Mouse (Mus musculus): ENCODE data around the gene Trim2. TPM values are rescaled to one million over a fixed set of nuclear protein-coding genes. Genes with fewer than 3 reads are reported as not detected.

Gene Trim2
- total RNA-seq, 2 experiments from 2014 or later, result 409 to 447 TPM

- no peak overlapping the region for H3K27ac ChIP-seq
- peak; percentile 89 for TF ChIP-seq CTCF (conservative IDR thresholded peaks at IDR 0.05)
- no peak overlapping the region for H3K4me3 ChIP-seq
- peak; percentile 65 to 70 for DNase-seq (ENCODE audit: low spot score in 2 of 2)
These were observed 6.5 kb upstream of the Trim2 start for GRCm38 (mm10) chr3:84313003-84313800.

DNA sequence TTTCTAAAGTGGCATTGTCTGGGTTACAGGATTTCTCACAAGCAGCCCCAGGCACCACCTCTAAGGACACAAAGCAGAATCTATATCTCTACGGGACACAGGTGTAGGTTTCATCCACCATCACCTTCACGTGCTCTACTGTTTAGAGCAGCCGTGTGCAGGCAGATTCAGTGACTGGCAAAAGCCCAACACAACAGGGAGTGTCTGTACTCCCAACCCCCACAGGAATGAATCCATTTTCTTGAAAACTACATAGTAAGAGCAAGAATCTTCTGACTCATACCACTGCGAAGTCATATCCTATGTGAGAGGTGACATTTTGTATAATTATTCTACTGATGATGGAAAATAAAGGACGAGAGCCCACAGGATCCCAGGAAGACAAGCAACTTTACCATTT, 5.6 kb upstream of the Trim2 start:
- no peak for DNase-seq (ENCODE audit: low spot score in 2 of 2)
- Histone ChIP-seq H3K27ac (no peak overlapping the region), H3K4me3 (no peak overlapping the region)
- no peak for TF ChIP-seq CTCF (conservative IDR thresholded peaks at IDR 0.05)

- H3K27ac ChIP-seq, result no peak overlapping the region
- no peak for TF ChIP-seq CTCF (conservative IDR thresholded peaks at IDR 0.05)
- no peak for DNase-seq (ENCODE audit: low spot score in 2 of 2)
- no peak overlapping the region for H3K4me3 ChIP-seq
These were observed 839 bp upstream of the Trim2 start for GRCm38 (mm10) chr3:84307516-84307915.

GRCm38 (mm10) chr3:84305722-84306510, 761 bp downstream of the Trim2 start:
- Histone ChIP-seq H3K27ac (peak overlapping the region; percentile 89), H3K4me3 (peak overlapping the region; percentile 68)
- no peak for TF ChIP-seq CTCF (conservative IDR thresholded peaks at IDR 0.05)
- no peak for DNase-seq (ENCODE audit: low spot score in 2 of 2)

- no peak for TF ChIP-seq CTCF (conservative IDR thresholded peaks at IDR 0.05)
- Histone ChIP-seq H3K4me3 (peak overlapping the region; percentile 68), H3K27ac (peak overlapping the region; percentile 89)
- peak; percentile 63 to 83 for DNase-seq (ENCODE audit: low spot score in 2 of 2)
These were observed 1.5 kb downstream of the Trim2 start for GRCm38 (mm10) chr3:84305010-84305692.

GRCm38 (mm10) chr3:84304339-84305009, 2.2 kb downstream of the Trim2 start:
- TF ChIP-seq CTCF (conservative IDR thresholded peaks at IDR 0.05), result peak; percentile 62
- DNase-seq (ENCODE audit: low spot score in 2 of 2), result peak; percentile 72 to 73
- Histone ChIP-seq H3K4me3 (peak overlapping the region; percentile 68), H3K27ac (peak overlapping the region; percentile 89)

DNA sequence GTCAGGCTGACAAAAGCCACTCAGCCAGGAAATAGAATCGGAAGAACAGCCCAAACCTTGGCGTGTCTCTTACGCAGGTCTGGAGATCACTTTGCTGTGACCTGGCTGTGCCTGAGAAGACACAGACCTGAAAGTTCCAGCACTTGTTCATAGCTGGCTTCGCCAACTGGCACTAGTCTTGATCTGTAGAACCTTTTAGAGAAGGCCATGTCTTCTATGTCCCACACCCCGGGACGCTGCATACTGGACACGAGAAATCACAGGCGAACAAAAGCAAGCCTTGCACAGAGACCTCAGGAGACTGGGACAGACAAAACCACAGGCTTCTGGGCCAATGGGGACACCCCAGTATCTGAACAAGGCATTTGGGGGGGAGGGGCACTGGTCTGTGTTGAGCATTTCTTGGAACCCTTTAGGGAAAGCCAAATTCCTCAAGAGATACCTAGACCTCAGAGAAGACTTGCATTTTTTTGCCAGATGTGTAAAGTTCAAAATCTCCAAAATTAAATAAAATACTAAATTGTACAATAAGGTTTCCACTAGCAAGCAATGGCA, 3.2 kb downstream of the Trim2 start:
- peak overlapping the region; percentile 89 for H3K27ac ChIP-seq
- no peak for TF ChIP-seq CTCF (conservative IDR thresholded peaks at IDR 0.05)
- no peak for DNase-seq (ENCODE audit: low spot score in 2 of 2)
- peak overlapping the region; percentile 68 for H3K4me3 ChIP-seq

DNA sequence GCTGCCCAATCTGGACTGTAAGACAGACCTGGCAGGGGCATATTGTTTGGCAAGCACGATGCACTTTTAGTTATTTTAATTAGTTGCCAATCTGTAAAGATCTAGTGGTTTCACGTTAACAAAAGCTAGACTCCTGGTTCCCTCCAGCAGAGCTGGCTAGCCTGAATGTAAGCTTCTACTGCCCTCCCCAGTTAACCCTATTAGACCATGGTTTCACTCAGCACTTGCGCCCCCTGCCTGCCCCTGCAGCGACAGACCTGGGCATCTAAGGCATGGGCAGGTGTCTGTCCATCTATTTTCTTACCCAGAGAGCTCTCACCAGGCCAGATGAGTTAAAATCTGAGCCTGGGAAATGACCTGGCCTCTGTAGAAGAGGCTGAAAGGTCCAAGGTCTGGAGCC, 4.4 kb downstream of the Trim2 start:
- H3K27ac ChIP-seq, result 0 out of 2 replicates have a peak overlapping the region, but pooled peaks have one; percentile 18
- H3K4me3 ChIP-seq, result peak overlapping the region; percentile 15; the same call in 1 of the 2 replicates
- peak; percentile 26 to 55 for DNase-seq (ENCODE audit: low spot score in 2 of 2)

GRCm38 (mm10) chr3:84301674-84302073, 5.0 kb downstream of the Trim2 start:
- TF ChIP-seq CTCF (conservative IDR thresholded peaks at IDR 0.05), result no peak
- H3K4me3 ChIP-seq, result no peak overlapping the region; the same call in 1 of the 2 replicates
- H3K27ac ChIP-seq, result peak overlapping the region; percentile 18; the same call in 1 of the 2 replicates
- DNase-seq (ENCODE audit: low spot score in 2 of 2), result no peak

More for the DNA sequence above, 4.4 kb downstream of the Trim2 start:
- TF ChIP-seq CTCF (conservative IDR thresholded peaks at IDR 0.05), result peak; percentile 72

- no peak for DNase-seq (ENCODE audit: low spot score in 2 of 2)
- Histone ChIP-seq H3K27ac (no peak overlapping the region), H3K4me3 (no peak overlapping the region)
- no peak for TF ChIP-seq CTCF (conservative IDR thresholded peaks at IDR 0.05)
These were observed 8.5 kb downstream of the Trim2 start for GRCm38 (mm10) chr3:84298186-84298585.

- TF ChIP-seq CTCF (conservative IDR thresholded peaks at IDR 0.05), result no peak
- no peak overlapping the region for H3K4me3 ChIP-seq
- DNase-seq (ENCODE audit: low spot score in 2 of 2), result no peak
- H3K27ac ChIP-seq, result no peak overlapping the region
These were observed 10.0 kb downstream of the Trim2 start for GRCm38 (mm10) chr3:84296676-84297075.

DNA sequence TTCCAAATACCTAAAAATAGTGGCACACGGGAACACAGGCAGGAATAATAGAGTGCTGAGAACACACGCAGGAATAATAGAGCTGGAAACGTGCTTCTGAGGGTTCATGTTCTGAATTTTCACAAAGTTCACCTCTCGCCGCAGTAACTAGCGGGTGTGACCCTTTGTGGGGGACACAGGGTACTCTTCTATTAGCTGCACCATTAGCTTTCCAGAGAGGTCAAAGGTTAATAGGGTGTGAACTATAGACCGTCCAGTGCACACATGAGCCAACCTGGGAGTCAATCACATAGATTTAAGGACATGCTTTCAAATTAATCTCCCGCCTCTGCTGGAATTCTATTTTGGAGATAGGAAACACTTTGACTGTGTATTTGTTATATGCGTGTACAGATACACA, 11.9 kb downstream of the Trim2 start:
- TF ChIP-seq CTCF (conservative IDR thresholded peaks at IDR 0.05), result no peak
- no peak overlapping the region for H3K4me3 ChIP-seq
- no peak overlapping the region for H3K27ac ChIP-seq

More for the DNA sequence above, 11.9 kb downstream of the Trim2 start:
- DNase-seq (ENCODE audit: low spot score in 2 of 2), result no peak
